Mouse (Mus musculus) liver, embryonic 15.5 days (tissue): ENCODE data around the gene Plxnb2. TPM values are rescaled to one million over a fixed set of nuclear protein-coding genes. Genes with fewer than 3 reads are reported as not detected.

Source experiments
- ATAC-seq: fragments of 200-750 bp; cut with Nextera tagmentation; 2 replicates; pipeline ENCODE4 v1.8.0; 2017; ENCODE audit warnings: moderate number of reproducible peaks, mild to moderate bottlenecking, moderate library complexity; ENCODE audit not compliant: insufficient read depth
- H3K27ac ChIP-seq: fragments of 300-500 bp; sonication (generic); replicated peaks from 2 replicates; pipeline ENCODE4 v1.5.1; 2015; ENCODE audit warnings: mild to moderate bottlenecking, inconsistent platforms
- H3K27me3 ChIP-seq: fragments of 300-500 bp; sonication (generic); 2 replicates; pipeline ENCODE4 v1.6.1; 2015; ENCODE audit warnings: mild to moderate bottlenecking, inconsistent platforms
- H3K36me3 ChIP-seq: fragments of 300-500 bp; sonication (generic); replicated peaks from 2 replicates; pipeline ENCODE4 v1.6.1; 2015; ENCODE audit warnings: moderate library complexity, mild to moderate bottlenecking, inconsistent platforms
- H3K4me1 ChIP-seq: fragments of 300-500 bp; sonication (generic); replicated peaks from 2 replicates; pipeline ENCODE4 v1.6.1; 2015; ENCODE audit warnings: inconsistent platforms
- H3K4me2 ChIP-seq: fragments of 300-500 bp; sonication (generic); 2 replicates; pipeline ENCODE4 v1.6.1; 2015; ENCODE audit warnings: moderate library complexity, mild to moderate bottlenecking, inconsistent platforms
- H3K4me3 ChIP-seq: fragments of 300-500 bp; sonication (generic); replicated peaks from 2 replicates; pipeline ENCODE4 v1.5.1; 2015; ENCODE audit warnings: mild to moderate bottlenecking, inconsistent platforms
- H3K9ac ChIP-seq: fragments of 300-500 bp; sonication (generic); 2 replicates; pipeline ENCODE4 v1.6.1; 2015; ENCODE audit warnings: moderate library complexity, mild to moderate bottlenecking, inconsistent platforms
- H3K9me3 ChIP-seq: fragments of 300-500 bp; sonication (generic); replicated peaks from 2 replicates; pipeline ENCODE4 v1.6.1; 2016; ENCODE audit warnings: inconsistent platforms
- WGBS: fragments of 180-500 bp; shearing (Covaris S2); methylation state at CpG from one replicate; pipeline ENCODE4 v1.1.7; 2015; ENCODE audit warnings: mixed read lengths; ENCODE audit not compliant: insufficient replicate concordance; 5-methylcytosine and 5-hydroxymethylcytosine counted together
- polyA plus RNA-seq: library from polyadenylated mRNA; unstranded; fragments of >200 nt; fragmentation: Nextera tagmentation; extraction: Ambion mirVana; gene quantifications from 2 replicates; pipeline ENCODE4 v1.2.1, GENCODE M21; 2015

Gene Plxnb2
- polyA plus RNA-seq, 1 experiment from 2014 or later, result 22.3 TPM

GRCm38 (mm10) chr15:89148496-89149270, 31.9 kb downstream of the Plxnb2 start:
- Histone ChIP-seq H3K27ac (no peak overlapping the region), H3K4me3 (peak overlapping the region; percentile 55), H3K4me1 (peaks cover 19% of the 10 kb centered on the region), H3K36me3 (no peaks in the 10 kb centered on the region), H3K27me3 (peaks cover 86% of the 10 kb centered on the region), H3K9me3 (no peaks in the 10 kb centered on the region), H3K4me2 (peak overlapping the region; percentile 71), H3K9ac (no peak overlapping the region)
- ATAC-seq, result no peak
- WGBS, result 7% methylated on average over 25 of the region's 25 CpGs

GRCm38 (mm10) chr15:89147895-89148294, 32.7 kb downstream of the Plxnb2 start:
- no peak overlapping the region for H3K27ac ChIP-seq
- 44% methylated on average over 4 of the region's 4 CpGs for WGBS
- no peaks in the 10 kb centered on the region for H3K9me3 ChIP-seq
- no peak overlapping the region for H3K4me3 ChIP-seq
- no peak for ATAC-seq
- peaks cover 94% of the 10 kb centered on the region for H3K27me3 ChIP-seq
- no peak overlapping the region for H3K9ac ChIP-seq
- H3K4me2 ChIP-seq, result no peak overlapping the region
- H3K4me1 ChIP-seq, result peaks cover 19% of the 10 kb centered on the region
- no peaks in the 10 kb centered on the region for H3K36me3 ChIP-seq

GRCm38 (mm10) chr15:89147456-89147855, 33.1 kb downstream of the Plxnb2 start:
- H3K9me3 ChIP-seq, result no peaks in the 10 kb centered on the region
- no peak overlapping the region for H3K9ac ChIP-seq
- no peak overlapping the region for H3K27ac ChIP-seq
- H3K4me3 ChIP-seq, result no peak overlapping the region
- peaks cover 98% of the 10 kb centered on the region for H3K27me3 ChIP-seq
- H3K4me1 ChIP-seq, result peaks cover 19% of the 10 kb centered on the region
- 16% methylated on average over 10 of the region's 10 CpGs for WGBS
- H3K4me2 ChIP-seq, result no peak overlapping the region
- no peak for ATAC-seq
- no peaks in the 10 kb centered on the region for H3K36me3 ChIP-seq

GRCm38 (mm10) chr15:89147024-89147423, 33.6 kb downstream of the Plxnb2 start:
- ATAC-seq, result no peak
- H3K9ac ChIP-seq, result no peak overlapping the region
- peak overlapping the region; percentile 23; the same call in 1 of the 2 replicates for H3K4me2 ChIP-seq
- no peak overlapping the region for H3K27ac ChIP-seq
- 4% methylated on average over 16 of the region's 16 CpGs for WGBS
- no peaks in the 10 kb centered on the region for H3K9me3 ChIP-seq
- no peaks in the 10 kb centered on the region for H3K36me3 ChIP-seq
- peaks cover 19% of the 10 kb centered on the region for H3K4me1 ChIP-seq
- H3K4me3 ChIP-seq, result no peak overlapping the region
- peaks cover 98% of the 10 kb centered on the region for H3K27me3 ChIP-seq

- no peak overlapping the region for H3K4me3 ChIP-seq
- ATAC-seq, result no peak
- no peaks in the 10 kb centered on the region for H3K36me3 ChIP-seq
- peaks cover 99% of the 10 kb centered on the region for H3K27me3 ChIP-seq
- H3K4me2 ChIP-seq, result peak overlapping the region; percentile 23; the same call in 1 of the 2 replicates
- no peaks in the 10 kb centered on the region for H3K9me3 ChIP-seq
- H3K9ac ChIP-seq, result no peak overlapping the region
- peaks cover 19% of the 10 kb centered on the region for H3K4me1 ChIP-seq
- 2% methylated on average over 27 of the region's 27 CpGs for WGBS
- H3K27ac ChIP-seq, result no peak overlapping the region
Observed at GRCm38 (mm10) chr15:89146537-89146936, 34.1 kb downstream of the Plxnb2 start.

- no peak overlapping the region for H3K4me3 ChIP-seq
- H3K4me2 ChIP-seq, result no peak overlapping the region
- no peak overlapping the region for H3K27ac ChIP-seq
- H3K36me3 ChIP-seq, result no peaks in the 10 kb centered on the region
- no peak for ATAC-seq
- H3K4me1 ChIP-seq, result peaks cover 19% of the 10 kb centered on the region
- 66% methylated on average over 24 of the region's 24 CpGs for WGBS
- peaks cover 100% of the 10 kb centered on the region for H3K27me3 ChIP-seq
- H3K9me3 ChIP-seq, result no peaks in the 10 kb centered on the region
- no peak overlapping the region for H3K9ac ChIP-seq
Observed at GRCm38 (mm10) chr15:89145813-89146350, 34.7 kb downstream of the Plxnb2 start.

- 54% methylated on average over 11 of the region's 11 CpGs for WGBS
- no peaks in the 10 kb centered on the region for H3K36me3 ChIP-seq
Observed at GRCm38 (mm10) chr15:89144965-89145364, 35.6 kb downstream of the Plxnb2 start.

GRCm38 (mm10) chr15:89143134-89143533, 37.5 kb downstream of the Plxnb2 start:
- no peak for ATAC-seq
- no peak overlapping the region for H3K9ac ChIP-seq
- 32% methylated on average over 2 of the region's 2 CpGs for WGBS
- peaks cover 100% of the 10 kb centered on the region for H3K27me3 ChIP-seq
- peaks cover 13% of the 10 kb centered on the region for H3K4me1 ChIP-seq
- H3K4me3 ChIP-seq, result no peak overlapping the region
- H3K36me3 ChIP-seq, result no peaks in the 10 kb centered on the region
- H3K4me2 ChIP-seq, result no peak overlapping the region
- H3K9me3 ChIP-seq, result no peaks in the 10 kb centered on the region
- no peak overlapping the region for H3K27ac ChIP-seq

More at GRCm38 (mm10) chr15:89144965-89145364, 35.6 kb downstream of the Plxnb2 start:
- Histone ChIP-seq H3K4me1 (peaks cover 23% of the 10 kb centered on the region), H3K27ac (no peak overlapping the region), H3K4me2 (no peak overlapping the region), H3K9me3 (no peaks in the 10 kb centered on the region), H3K9ac (no peak overlapping the region), H3K27me3 (peaks cover 100% of the 10 kb centered on the region), H3K4me3 (no peak overlapping the region)
- ATAC-seq, result no peak

- H3K9me3 ChIP-seq, result no peaks in the 10 kb centered on the region
- H3K27ac ChIP-seq, result no peak overlapping the region
- H3K4me2 ChIP-seq, result no peak overlapping the region
- H3K27me3 ChIP-seq, result peaks cover 98% of the 10 kb centered on the region
- H3K4me3 ChIP-seq, result no peak overlapping the region
- WGBS, result 17% methylated on average over 4 of the region's 4 CpGs
- peaks cover 11% of the 10 kb centered on the region for H3K4me1 ChIP-seq
- no peak overlapping the region for H3K9ac ChIP-seq
- H3K36me3 ChIP-seq, result no peaks in the 10 kb centered on the region
- ATAC-seq, result no peak
Observed at GRCm38 (mm10) chr15:89141905-89142304, 38.7 kb downstream of the Plxnb2 start.

- Histone ChIP-seq H3K4me1 (peaks cover 7% of the 10 kb centered on the region; the same call in 1 of the 2 replicates), H3K4me2 (no peak overlapping the region), H3K36me3 (no peaks in the 10 kb centered on the region), H3K9me3 (no peaks in the 10 kb centered on the region), H3K4me3 (no peak overlapping the region), H3K27ac (no peak overlapping the region), H3K27me3 (peaks cover 98% of the 10 kb centered on the region), H3K9ac (no peak overlapping the region)
- no peak for ATAC-seq
- WGBS, result 27% methylated on average over 5 of the region's 5 CpGs
Observed at GRCm38 (mm10) chr15:89141443-89141842, 39.1 kb downstream of the Plxnb2 start.

GRCm38 (mm10) chr15:89140659-89141252, 39.8 kb downstream of the Plxnb2 start, which contains the start of gene Mapk12:
Mapk12 (minus strand) TSS chr15:89140703.
- H3K9me3 ChIP-seq, result no peaks in the 10 kb centered on the region
- no peaks in the 10 kb centered on the region for H3K36me3 ChIP-seq
- peaks cover 98% of the 10 kb centered on the region for H3K27me3 ChIP-seq
- peak within 1 kb of the TSS; percentile 37 for H3K4me3 ChIP-seq
- peak within 1 kb of the TSS; percentile 57 for H3K4me2 ChIP-seq
- 0 out of 2 replicates have a peak, but pooled peaks have one; percentile 9 for ATAC-seq
- peaks cover 5% of the 10 kb centered on the region; the same call in 1 of the 2 replicates for H3K4me1 ChIP-seq
- H3K27ac ChIP-seq, result no peak within 1 kb of the TSS
- WGBS, result 1% methylated on average over 21 of the region's 21 CpGs
- no peak within 1 kb of the TSS for H3K9ac ChIP-seq
